Mouse (Mus musculus) forebrain, embryonic 11.5 days (tissue): ENCODE measurements around the gene Grin3a. TPM values are rescaled to one million over a fixed set of nuclear protein-coding genes. Genes with fewer than 3 reads are reported as not detected.
"Not testable (repeated sequence)": the region's sequence is repeated elsewhere in the genome, so short reads cannot be mapped to it uniquely, and the experiment has no call there.

Source experiments
- ATAC-seq: fragments of 200-750 bp; cut with Nextera tagmentation; replicated peaks from 2 replicates; pipeline ENCODE4 v1.8.0; 2017; ENCODE audit warnings: moderate TSS enrichment; ENCODE audit not compliant: low FRiP score
- DNase-seq: peaks from one replicate; pipeline ENCODE4 v3.0.0-alpha.2; 2017; ENCODE audit warnings: low spot score
- H3K27ac ChIP-seq: fragments of 300-500 bp; sonication (generic); 2 replicates; pipeline ENCODE4 v1.5.1; 2014; ENCODE audit warnings: low read depth, low read length
- H3K27me3 ChIP-seq: fragments of 300-500 bp; sonication (generic); 2 replicates; pipeline ENCODE4 v1.6.1; 2014; ENCODE audit warnings: mild to moderate bottlenecking, low read length, mixed read lengths; ENCODE audit not compliant: control insufficient read depth, insufficient read depth
- H3K36me3 ChIP-seq: fragments of 300-500 bp; sonication (generic); 2 replicates; pipeline ENCODE4 v1.6.1; 2014; ENCODE audit warnings: mild to moderate bottlenecking, low read length, moderate library complexity, mixed read lengths; ENCODE audit not compliant: control insufficient read depth, insufficient read depth
- H3K4me1 ChIP-seq: fragments of 300-500 bp; sonication (generic); replicated peaks from 2 replicates; pipeline ENCODE4 v1.6.1; 2014; ENCODE audit warnings: low read length, mixed read lengths; ENCODE audit not compliant: control insufficient read depth, insufficient read depth
- H3K4me2 ChIP-seq: fragments of 300-500 bp; sonication (generic); 2 replicates; pipeline ENCODE4 v1.6.1; 2014; ENCODE audit warnings: low read depth, mild to moderate bottlenecking, low read length, moderate library complexity, mixed read lengths; ENCODE audit not compliant: severe bottlenecking
- H3K4me3 ChIP-seq: fragments of 300-500 bp; sonication (generic); 2 replicates; pipeline ENCODE4 v1.5.1; 2014; ENCODE audit warnings: low read depth, low read length
- H3K9ac ChIP-seq: fragments of 300-500 bp; sonication (generic); 2 replicates; pipeline ENCODE4 v1.6.1; 2014; ENCODE audit warnings: low read length
- H3K9me3 ChIP-seq: fragments of 300-500 bp; sonication (generic); 2 replicates; pipeline ENCODE4 v1.6.1; 2016; ENCODE audit warnings: low read length, mixed read lengths; ENCODE audit not compliant: control insufficient read depth
- WGBS: fragments of 180-500 bp; shearing (Covaris S2); extraction: QIAGEN DNeasy Blood & Tissue Kit; methylation state at CpG from one replicate; pipeline ENCODE4 v1.1.7; 2014; 5-methylcytosine and 5-hydroxymethylcytosine counted together
- polyA plus RNA-seq: library from polyadenylated mRNA; unstranded; fragments of >200 nt; fragmentation: Nextera tagmentation; extraction: Ambion mirVana; gene quantifications from 2 replicates; pipeline ENCODE4 v1.2.1, GENCODE M21; 2014

Gene Grin3a
- polyA plus RNA-seq, 1 experiment from 2014 or later, result 0.80 TPM

- H3K4me3 ChIP-seq, result no peak overlapping the region
- H3K36me3 ChIP-seq, result no peaks in the 10 kb centered on the region
- DNase-seq (peak; percentile 82), ATAC-seq (no peak)
- no peak overlapping the region for H3K27ac ChIP-seq
- no peak overlapping the region for H3K9ac ChIP-seq
- H3K27me3 ChIP-seq, result no peaks in the 10 kb centered on the region
- H3K4me1 ChIP-seq, result no peaks in the 10 kb centered on the region
- no peak overlapping the region for H3K4me2 ChIP-seq
- no peaks in the 10 kb centered on the region for H3K9me3 ChIP-seq
- WGBS, result 4% methylated on average over 3 of the region's 3 CpGs
Measured at GRCm38 (mm10) chr4:49626973-49627372, 218.6 kb downstream of the Grin3a start.

- H3K27me3 ChIP-seq, H3K9ac ChIP-seq, H3K4me3 ChIP-seq, ATAC-seq, H3K36me3 ChIP-seq, DNase-seq, H3K27ac ChIP-seq, H3K4me2 ChIP-seq, H3K9me3 ChIP-seq, H3K4me1 ChIP-seq: not testable (repeated sequence)
- 90% methylated on average over 4 of the region's 4 CpGs for WGBS
Measured at GRCm38 (mm10) chr4:49624969-49625368, 220.6 kb downstream of the Grin3a start.

GRCm38 (mm10) chr4:49623916-49624315 lies 221.6 kb downstream of the Grin3a start:
- WGBS, result 89% methylated on average over 4 of the region's 4 CpGs

GRCm38 (mm10) chr4:49622272-49622671 lies 223.3 kb downstream of the Grin3a start:
- DNase-seq, result no peak
- H3K9ac ChIP-seq, result no peak overlapping the region
- WGBS, result 84% methylated on average over 2 of the region's 2 CpGs

More at GRCm38 (mm10) chr4:49623916-49624315, 221.6 kb downstream of the Grin3a start:
- no peak for ATAC-seq
- Histone ChIP-seq H3K4me3 (no peak overlapping the region), H3K9me3 (no peaks in the 10 kb centered on the region), H3K36me3 (no peaks in the 10 kb centered on the region), H3K4me2 (no peak overlapping the region), H3K27me3 (no peaks in the 10 kb centered on the region), H3K27ac (no peak overlapping the region), H3K9ac (no peak overlapping the region), H3K4me1 (no peaks in the 10 kb centered on the region)
- no peak for DNase-seq

GRCm38 (mm10) chr4:49619861-49620260 lies 225.7 kb downstream of the Grin3a start:
- H3K9ac ChIP-seq, H3K4me2 ChIP-seq, H3K4me1 ChIP-seq, H3K9me3 ChIP-seq, ATAC-seq, H3K36me3 ChIP-seq, H3K27ac ChIP-seq, DNase-seq, H3K27me3 ChIP-seq, H3K4me3 ChIP-seq: not testable (repeated sequence)
- 91% methylated on average over 7 of the region's 7 CpGs for WGBS

More at GRCm38 (mm10) chr4:49622272-49622671, 223.3 kb downstream of the Grin3a start:
- ATAC-seq, result no peak
- Histone ChIP-seq H3K27me3 (no peaks in the 10 kb centered on the region), H3K4me2 (no peak overlapping the region), H3K36me3 (no peaks in the 10 kb centered on the region), H3K4me3 (no peak overlapping the region), H3K4me1 (no peaks in the 10 kb centered on the region), H3K9me3 (no peaks in the 10 kb centered on the region), H3K27ac (no peak overlapping the region)

GRCm38 (mm10) chr4:49616924-49617323 lies 228.6 kb downstream of the Grin3a start:
- no peak for ATAC-seq
- Histone ChIP-seq H3K9me3 (no peaks in the 10 kb centered on the region), H3K4me1 (no peaks in the 10 kb centered on the region), H3K27ac (no peak overlapping the region), H3K4me3 (no peak overlapping the region), H3K4me2 (no peak overlapping the region), H3K27me3 (no peaks in the 10 kb centered on the region), H3K36me3 (no peaks in the 10 kb centered on the region), H3K9ac (no peak overlapping the region)
- 93% methylated on average over 10 of the region's 10 CpGs for WGBS
- no peak for DNase-seq

Other genes starting within 250 kb of the Grin3a start
- 17.3 and 18.8 TPM in 2 replicates for gene Tmem246, start 247.9 kb downstream of the Grin3a start, polyA plus RNA-seq
- gene Rnf20, start 213.7 kb downstream of the Grin3a start, polyA plus RNA-seq, result 71.7 and 76.9 TPM in 2 replicates
- gene Ppp3r2, start 163.7 kb downstream of the Grin3a start, polyA plus RNA-seq, result not detected in 2 replicates